Mouse (Mus musculus): ENCODE measurements around the gene Tigd2.

Gene Tigd2

DNA sequence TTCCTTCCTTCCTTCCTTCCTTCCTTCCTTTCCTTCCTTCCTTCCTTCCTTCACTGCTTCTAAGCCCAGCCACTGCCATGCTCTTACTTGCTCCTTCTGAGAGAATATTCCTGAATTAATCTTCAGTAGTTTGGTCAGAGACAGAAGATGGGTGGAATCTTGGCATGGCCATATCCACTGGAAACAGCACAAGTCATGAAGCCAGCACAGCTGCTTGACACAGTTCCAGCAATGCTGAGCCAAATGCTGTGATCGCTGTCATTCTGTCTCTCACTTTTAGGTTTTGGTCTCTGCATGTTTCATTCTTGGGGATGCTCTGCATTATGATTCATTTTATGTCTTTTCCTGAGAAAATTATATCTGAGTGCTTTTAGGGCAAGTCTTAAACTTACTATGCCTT, 47.2 kb downstream of the Tigd2 start:
- no peak for DNase-seq (ENCODE audit: low spot score in 2 of 2)
